Mouse (Mus musculus): Measurements from ENCODE around the gene Stk31. TPM values are rescaled to one million over a fixed set of nuclear protein-coding genes. Genes with fewer than 3 reads are reported as not detected.

The Stk31 gene
- polyA plus RNA-seq, 1 experiment from 2014 or later: not detected

GRCm38 (mm10) chr6:49519053-49519452 lies 123.6 kb downstream of the Stk31 start:
- no peak for ATAC-seq
- TF ChIP-seq CTCF (IDR thresholded peaks at IDR 0.05; ENCODE audit: low read depth): peak; percentile 90
- H3K4me1 ChIP-seq (replicated peaks; ENCODE audit: control insufficient read depth, insufficient read depth, low read length): no peaks in the 10 kb centered on the region
- H3K4me3 ChIP-seq (ENCODE audit: low read depth, low read length): no peak overlapping the region
- no peak overlapping the region for H3K9ac ChIP-seq (ENCODE audit: low read depth, low read length)
- no peaks in the 10 kb centered on the region for H3K36me3 ChIP-seq (ENCODE audit: control insufficient read depth, insufficient read depth)
- H3K27me3 ChIP-seq (replicated peaks; ENCODE audit: control insufficient read depth, insufficient read depth, low read length): 0 out of 2 replicates have a peak, but pooled peaks cover 4% of the 10 kb centered on the region
- no peak overlapping the region; the same call in 1 of the 2 replicates for H3K4me2 ChIP-seq (replicated peaks; ENCODE audit: low read depth)
- 3% methylated on average over 6 of the region's 6 CpGs for WGBS
- H3K9me3 ChIP-seq (ENCODE audit: control insufficient read depth): no peaks in the 10 kb centered on the region
- H3K27ac ChIP-seq (ENCODE audit: low read depth, low read length): no peak overlapping the region

Other genes with a start within 250 kb of the Stk31 start
- gene Igf2bp3, start 180.6 kb upstream of the Stk31 start, polyA plus RNA-seq (2015; fragmentation: Nextera tagmentation; extraction: Ambion mirVana): 54.7 and 56.3 TPM in 2 replicates
- 30.2 and 30.5 TPM in 2 replicates for gene Tra2a, start 131.6 kb upstream of the Stk31 start, polyA plus RNA-seq (2015; fragmentation: Nextera tagmentation; extraction: Ambion mirVana)
- 7.7 and 9.2 TPM in 2 replicates for gene Ccdc126, start 76.3 kb upstream of the Stk31 start, polyA plus RNA-seq (2015; fragmentation: Nextera tagmentation; extraction: Ambion mirVana)
- 3.2 and 4.0 TPM in 2 replicates for gene Fam221a, start 27.9 kb upstream of the Stk31 start, polyA plus RNA-seq (2015; fragmentation: Nextera tagmentation; extraction: Ambion mirVana)

All from intestine, postnatal 0 days (tissue).